Mouse (Mus musculus): Measurements from ENCODE around the gene Taar3. TPM values are rescaled to one million over a fixed set of nuclear protein-coding genes. Genes with fewer than 3 reads are reported as not detected.
A peak's percentile ranks its signal among the peaks of the same experiment; 100 is the strongest.

Taar3 gene
- polyA plus RNA-seq, 1 experiment from 2014 or later: not detected

GRCm38 (mm10) chr10:23978901-23979705 lies 29.7 kb downstream of the Taar3 start:
- Histone ChIP-seq H3K4me1 (ENCODE audit: control insufficient read depth, insufficient read depth, low read length) (no peaks in the 10 kb centered on the region), H3K9ac (ENCODE audit: low read depth, low read length) (no peak overlapping the region), H3K36me3 (ENCODE audit: control insufficient read depth, insufficient read depth, low read length) (no peaks in the 10 kb centered on the region), H3K4me2 (replicated peaks; ENCODE audit: low read depth, low read length) (no peak overlapping the region), H3K27ac (ENCODE audit: low read depth, low read length) (no peak overlapping the region), H3K27me3 (ENCODE audit: control insufficient read depth, insufficient read depth, low read length) (no peaks in the 10 kb centered on the region), H3K4me3 (ENCODE audit: low read length) (no peak overlapping the region), H3K9me3 (ENCODE audit: control insufficient read depth, low read length) (no peaks in the 10 kb centered on the region)
- ATAC-seq (ENCODE audit: low FRiP score, low TSS enrichment): peak; percentile 69; the same call in 1 of the 2 replicates
- 47% methylated on average over 16 of the region's 16 CpGs for WGBS

DNA sequence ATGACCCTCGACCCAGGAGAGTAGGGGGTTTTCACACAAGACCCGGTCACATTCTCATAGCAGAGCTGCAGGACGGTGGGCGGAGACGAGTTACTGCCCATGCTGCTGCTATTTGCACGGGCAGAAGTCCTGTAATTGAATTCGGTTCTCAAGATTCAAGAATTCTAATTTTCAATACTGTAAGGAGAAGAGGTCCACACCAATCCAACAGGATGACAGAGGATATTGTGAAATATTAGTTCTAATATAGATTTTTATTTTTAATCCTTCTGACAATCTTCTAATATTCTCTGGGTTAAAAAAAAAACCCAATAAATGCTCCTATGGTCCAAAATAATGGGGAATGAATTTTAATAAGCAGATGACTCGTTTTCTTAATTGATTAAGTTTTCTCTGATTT lies 36.2 kb downstream of the Taar3 start, which contains the start of gene Taar6:
Gene Taar6, minus strand, starts transcription at position 101 of the 400 bp plus-strand sequence.
- Histone ChIP-seq H3K36me3 (ENCODE audit: control insufficient read depth, insufficient read depth, low read length) (no peaks in the 10 kb centered on the region), H3K4me3 (ENCODE audit: low read length) (no peak within 1 kb of the TSS), H3K27me3 (ENCODE audit: control insufficient read depth, insufficient read depth, low read length) (no peaks in the 10 kb centered on the region), H3K4me1 (ENCODE audit: control insufficient read depth, insufficient read depth, low read length) (no peaks in the 10 kb centered on the region), H3K4me2 (replicated peaks; ENCODE audit: low read depth, low read length) (no peak within 1 kb of the TSS), H3K27ac (ENCODE audit: low read depth, low read length) (no peak within 1 kb of the TSS), H3K9me3 (ENCODE audit: control insufficient read depth, low read length) (no peaks in the 10 kb centered on the region), H3K9ac (ENCODE audit: low read depth, low read length) (no peak within 1 kb of the TSS)
- no peak for ATAC-seq (ENCODE audit: low FRiP score, low TSS enrichment)
- 67% methylated on average over 8 of the region's 8 CpGs for WGBS

DNA sequence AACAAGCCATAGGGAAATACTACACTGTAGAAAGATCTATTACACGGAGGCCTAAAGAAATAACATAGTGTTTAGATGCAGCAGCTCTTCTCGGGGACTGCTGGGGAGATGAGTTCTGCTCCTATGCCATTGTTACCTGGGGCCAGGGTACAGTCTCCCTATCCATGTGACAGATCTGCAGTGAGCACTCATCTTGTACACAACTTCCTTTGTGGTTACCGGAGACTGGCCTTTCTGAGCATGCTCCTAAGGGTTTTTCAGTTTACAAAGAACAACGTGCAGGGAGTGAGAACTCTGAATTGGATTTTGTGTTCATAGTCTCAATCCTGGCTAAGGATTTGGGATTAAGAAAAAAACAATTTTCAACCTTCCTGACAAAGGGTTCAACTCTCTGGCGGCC lies 37.1 kb downstream of the Taar3 start:
- no peak overlapping the region for H3K27ac ChIP-seq (ENCODE audit: low read depth, low read length)
- ATAC-seq (ENCODE audit: low FRiP score, low TSS enrichment): no peak
- no peak overlapping the region for H3K4me2 ChIP-seq (replicated peaks; ENCODE audit: low read depth, low read length)
- WGBS: 82% methylated on average over 5 of the region's 5 CpGs
- H3K9me3 ChIP-seq (ENCODE audit: control insufficient read depth, low read length): no peaks in the 10 kb centered on the region
- no peak overlapping the region for H3K4me3 ChIP-seq (ENCODE audit: low read length)
- H3K4me1 ChIP-seq (ENCODE audit: control insufficient read depth, insufficient read depth, low read length): no peaks in the 10 kb centered on the region
- no peak overlapping the region for H3K9ac ChIP-seq (ENCODE audit: low read depth, low read length)
- H3K36me3 ChIP-seq (ENCODE audit: control insufficient read depth, insufficient read depth, low read length): no peaks in the 10 kb centered on the region
- H3K27me3 ChIP-seq (ENCODE audit: control insufficient read depth, insufficient read depth, low read length): no peaks in the 10 kb centered on the region

GRCm38 (mm10) chr10:23993381-23993780 lies 44.0 kb downstream of the Taar3 start, which contains the start of gene Taar7a:
Taar7a (minus strand) TSS chr10:23993481.
- no peak within 1 kb of the TSS for H3K4me2 ChIP-seq (replicated peaks; ENCODE audit: low read depth, low read length)
- H3K4me3 ChIP-seq (ENCODE audit: low read length): no peak within 1 kb of the TSS
- H3K4me1 ChIP-seq (ENCODE audit: control insufficient read depth, insufficient read depth, low read length): no peaks in the 10 kb centered on the region
- ATAC-seq (ENCODE audit: low FRiP score, low TSS enrichment): no peak
- 84% methylated on average over 3 of the region's 3 CpGs for WGBS
- H3K27ac ChIP-seq (ENCODE audit: low read depth, low read length): no peak within 1 kb of the TSS
- no peaks in the 10 kb centered on the region for H3K9me3 ChIP-seq (ENCODE audit: control insufficient read depth, low read length)
- no peak within 1 kb of the TSS for H3K9ac ChIP-seq (ENCODE audit: low read depth, low read length)
- H3K27me3 ChIP-seq (ENCODE audit: control insufficient read depth, insufficient read depth, low read length): no peaks in the 10 kb centered on the region
- H3K36me3 ChIP-seq (ENCODE audit: control insufficient read depth, insufficient read depth, low read length): no peaks in the 10 kb centered on the region

- Histone ChIP-seq H3K9me3 (ENCODE audit: control insufficient read depth, low read length) (no peaks in the 10 kb centered on the region), H3K4me3 (ENCODE audit: low read length) (no peak within 1 kb of the TSS), H3K9ac (ENCODE audit: low read depth, low read length) (no peak within 1 kb of the TSS), H3K4me2 (replicated peaks; ENCODE audit: low read depth, low read length) (no peak within 1 kb of the TSS), H3K27me3 (ENCODE audit: control insufficient read depth, insufficient read depth, low read length) (no peaks in the 10 kb centered on the region), H3K27ac (ENCODE audit: low read depth, low read length) (no peak within 1 kb of the TSS), H3K4me1 (ENCODE audit: control insufficient read depth, insufficient read depth, low read length) (no peaks in the 10 kb centered on the region), H3K36me3 (ENCODE audit: control insufficient read depth, insufficient read depth, low read length) (no peaks in the 10 kb centered on the region)
- no peak for ATAC-seq (ENCODE audit: low FRiP score, low TSS enrichment)
- WGBS: 93% methylated on average over 1 of the region's 1 CpGs
These were observed 50.3 kb downstream of the Taar3 start, which contains the start of gene Taar7b for GRCm38 (mm10) chr10:23999639-24000038. Taar7b (plus strand) TSS chr10:23999939.

Other genes with a start within 250 kb of the Taar3 start
- gene Rps12, start 162.3 kb upstream of the Taar3 start, polyA plus RNA-seq (2014; fragmentation: Nextera tagmentation; extraction: Ambion mirVana): 203 and 268 TPM in 2 replicates
- gene Slc18b1, start 152.6 kb upstream of the Taar3 start, polyA plus RNA-seq (2014; fragmentation: Nextera tagmentation; extraction: Ambion mirVana): 13.4 and 20.0 TPM in 2 replicates
- not detected in 2 replicates for gene Vnn3, start 98.1 kb upstream of the Taar3 start, polyA plus RNA-seq (2014; fragmentation: Nextera tagmentation; extraction: Ambion mirVana)
- 0.74 and 0.79 TPM in 2 replicates for gene Vnn1, start 54.9 kb upstream of the Taar3 start, polyA plus RNA-seq (2014; fragmentation: Nextera tagmentation; extraction: Ambion mirVana)
- gene Taar1, start 29.2 kb upstream of the Taar3 start, polyA plus RNA-seq (2014; fragmentation: Nextera tagmentation; extraction: Ambion mirVana): not detected in 2 replicates
- gene Taar2, start 11.0 kb upstream of the Taar3 start, polyA plus RNA-seq (2014; fragmentation: Nextera tagmentation; extraction: Ambion mirVana): not detected in 2 replicates
- gene Taar4, start 10.9 kb downstream of the Taar3 start, polyA plus RNA-seq (2014; fragmentation: Nextera tagmentation; extraction: Ambion mirVana): not detected in 2 replicates
- not detected in 2 replicates for gene Taar5, start 21.1 kb downstream of the Taar3 start, polyA plus RNA-seq (2014; fragmentation: Nextera tagmentation; extraction: Ambion mirVana)
- gene Taar6, start 36.1 kb downstream of the Taar3 start, polyA plus RNA-seq (2014; fragmentation: Nextera tagmentation; extraction: Ambion mirVana): not detected in 2 replicates
- gene Taar7a, start 43.9 kb downstream of the Taar3 start, polyA plus RNA-seq (2014; fragmentation: Nextera tagmentation; extraction: Ambion mirVana): not detected in 2 replicates
- not detected in 2 replicates for gene Taar7b, start 50.4 kb downstream of the Taar3 start, polyA plus RNA-seq (2014; fragmentation: Nextera tagmentation; extraction: Ambion mirVana)
- gene Taar7d, start 77.7 kb downstream of the Taar3 start, polyA plus RNA-seq (2014; fragmentation: Nextera tagmentation; extraction: Ambion mirVana): not detected in 2 replicates
- not detected in 2 replicates for gene Taar7e, start 88.1 kb downstream of the Taar3 start, polyA plus RNA-seq (2014; fragmentation: Nextera tagmentation; extraction: Ambion mirVana)
- gene Taar7f, start 100.0 kb downstream of the Taar3 start, polyA plus RNA-seq (2014; fragmentation: Nextera tagmentation; extraction: Ambion mirVana): not detected in 2 replicates
- gene Taar8a, start 126.9 kb downstream of the Taar3 start, polyA plus RNA-seq (2014; fragmentation: Nextera tagmentation; extraction: Ambion mirVana): not detected in 2 replicates
- not detected in 2 replicates for gene Taar8b, start 142.7 kb downstream of the Taar3 start, polyA plus RNA-seq (2014; fragmentation: Nextera tagmentation; extraction: Ambion mirVana)
- gene Taar8c, start 152.4 kb downstream of the Taar3 start, polyA plus RNA-seq (2014; fragmentation: Nextera tagmentation; extraction: Ambion mirVana): not detected in 2 replicates
- not detected in 2 replicates for gene Taar9, start 160.0 kb downstream of the Taar3 start, polyA plus RNA-seq (2014; fragmentation: Nextera tagmentation; extraction: Ambion mirVana)
- gene Stx7, start 199.7 kb downstream of the Taar3 start, polyA plus RNA-seq (2014; fragmentation: Nextera tagmentation; extraction: Ambion mirVana): 67.8 and 95.5 TPM in 2 replicates

All from kidney, embryonic 14.5 days (tissue).